Mouse (Mus musculus) kidney, postnatal 25 days (tissue): ENCODE data around the gene Olfr1290.

Source experiments
- DNase-seq, 2 experiments: peaks; one replicate each; pipeline ENCODE4 v3.0.0; 2021; ENCODE audit warnings: mixed read lengths in 2 of 2

Gene Olfr1290

DNA sequence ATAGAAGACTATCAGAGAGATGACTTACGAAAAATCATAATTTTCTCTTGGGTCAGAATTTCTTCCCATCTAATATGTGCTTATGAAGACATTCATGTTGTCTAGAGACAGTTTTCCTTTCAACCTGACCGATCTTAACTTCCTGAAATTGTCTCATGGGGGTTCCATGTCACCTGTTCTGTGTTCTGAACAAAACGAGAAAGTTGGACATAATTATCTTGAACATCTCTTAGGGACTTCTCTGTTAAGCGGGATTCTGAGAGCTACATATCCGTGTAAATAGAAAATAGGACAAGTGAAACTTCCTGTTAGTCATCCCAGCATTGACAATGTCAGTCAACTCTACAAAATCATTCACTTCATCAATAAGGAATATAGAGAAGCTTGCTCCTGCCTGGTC lies at the start of gene Olfr1290:
TSS of gene Olfr1290 (minus strand) at position 101 of the 400 bp plus-strand sequence.
- no peak for DNase-seq

- no peak for DNase-seq
Observed at GRCm38 (mm10) chr2:111540191-111540590, 46.6 kb upstream of the Olfr1290 start, which contains the start of gene Olfr1294. TSS of gene Olfr1294 (minus strand) at chr2:111540291.

DNA sequence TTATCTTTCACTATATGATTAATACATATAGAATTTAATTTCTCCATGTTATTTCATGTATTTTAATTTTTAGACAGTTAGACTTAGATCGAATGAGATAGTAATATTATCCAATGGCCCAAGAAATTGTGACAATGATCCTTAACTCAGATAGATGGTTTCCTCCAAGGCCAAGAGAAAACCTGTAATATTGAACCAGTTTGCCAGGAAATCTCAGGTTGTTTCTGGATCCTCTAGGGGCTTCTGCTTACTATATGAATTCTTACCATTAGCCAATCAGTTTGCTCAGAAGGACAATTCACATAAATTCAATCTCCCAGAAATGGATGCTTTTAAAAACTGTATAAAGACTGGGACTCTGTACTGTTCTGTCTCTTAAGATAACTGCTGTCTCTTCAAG lies 31.3 kb upstream of the Olfr1290 start, which contains the start of gene Olfr1293-ps:
TSS of gene Olfr1293-ps (plus strand) at position 301 of the 400 bp plus-strand sequence.
- no peak for DNase-seq

DNA sequence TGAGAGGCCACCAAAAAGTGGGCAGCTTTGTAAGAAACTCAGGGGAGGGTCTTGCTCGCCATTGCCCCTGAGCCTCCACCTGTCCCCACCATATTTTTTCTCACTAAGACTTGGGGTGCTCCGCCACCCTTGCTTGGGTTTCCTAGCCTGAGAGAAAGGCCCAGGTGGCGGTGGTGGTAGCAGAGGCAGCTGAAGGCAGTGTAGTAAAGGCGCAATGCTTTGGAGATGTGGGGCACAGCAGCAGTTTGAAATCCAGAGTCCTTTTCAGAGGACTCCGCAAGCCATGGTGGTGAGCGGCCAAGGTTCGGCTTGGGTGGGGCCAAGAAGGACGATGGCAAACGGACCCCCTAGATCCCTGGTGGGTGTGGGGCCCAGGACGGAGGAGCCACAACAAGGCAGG lies 23.8 kb upstream of the Olfr1290 start:
- DNase-seq, result peak in 1 of 2 experiments; percentile 35

DNA sequence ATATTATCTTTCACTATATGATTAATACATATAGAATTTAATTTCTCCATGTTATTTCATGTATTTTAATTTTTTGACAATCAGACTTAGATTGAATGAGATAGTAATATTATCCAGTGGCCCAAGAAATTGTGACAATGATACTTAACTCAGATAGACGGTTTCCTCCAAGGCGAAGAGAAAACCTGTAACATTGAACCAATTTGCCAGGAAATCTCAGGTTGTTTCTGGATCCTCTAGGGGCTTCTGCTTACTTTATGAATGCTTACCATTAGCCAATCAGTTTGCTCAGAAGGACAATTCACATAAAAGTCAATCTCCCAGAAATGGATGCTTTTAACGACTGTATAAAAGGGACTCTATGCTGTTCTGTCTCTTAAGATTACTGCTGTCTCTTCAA lies 3.3 kb upstream of the Olfr1290 start, which contains the start of gene Olfr1291-ps1:
TSS of gene Olfr1291-ps1 (plus strand) at position 301 of the 400 bp plus-strand sequence.
- DNase-seq, result no peak

DNA sequence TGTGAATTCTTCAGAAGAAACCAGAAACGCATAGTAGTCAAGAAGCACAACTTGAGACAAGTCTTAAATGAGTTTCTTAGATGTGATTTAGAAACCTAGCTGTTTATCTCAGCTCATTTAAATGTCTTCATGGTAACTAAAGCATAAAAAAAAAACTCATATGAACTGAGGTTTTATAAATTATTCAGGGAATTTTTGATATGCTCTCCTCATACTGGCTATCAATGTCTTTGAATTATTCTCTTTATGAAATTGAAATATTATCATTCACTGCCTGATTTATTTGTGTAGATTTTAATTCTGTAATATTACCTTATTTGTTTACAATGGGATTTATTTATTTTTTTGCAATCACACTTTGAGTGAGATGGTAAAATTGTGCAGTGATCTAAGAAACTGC lies 13.1 kb downstream of the Olfr1290 start, which contains the start of gene Olfr1289:
TSS of gene Olfr1289 (plus strand) at position 301 of the 400 bp plus-strand sequence.
- no peak for DNase-seq

DNA sequence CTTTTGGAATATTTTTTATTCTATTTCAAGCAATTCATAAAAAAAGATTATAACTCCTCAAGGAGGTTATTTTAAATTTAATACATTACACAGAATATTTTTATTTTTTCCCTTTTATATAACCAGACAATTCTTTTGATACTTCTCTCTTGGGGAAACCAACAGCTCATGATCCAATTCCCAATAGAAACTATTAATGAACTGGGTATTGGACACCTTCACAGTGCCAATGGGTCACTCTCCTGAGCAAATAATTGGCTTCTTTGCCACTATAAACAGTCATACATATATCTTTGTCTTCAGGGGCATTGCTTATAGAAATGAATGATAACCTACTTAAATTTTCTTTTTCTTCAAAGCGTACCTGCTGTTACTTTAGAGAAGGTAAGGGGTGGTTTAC lies 19.8 kb downstream of the Olfr1290 start, which contains the start of gene Olfr1288:
TSS of gene Olfr1288 (plus strand) at position 301 of the 400 bp plus-strand sequence.
- DNase-seq, result no peak

- no peak for DNase-seq
Observed at GRCm38 (mm10) chr2:111448842-111449241, 44.8 kb downstream of the Olfr1290 start, which contains the start of gene Olfr1287. TSS of gene Olfr1287 (plus strand) at chr2:111449142.
